Comparison of ENCODE assay signal across 8 mouse cellular contexts in genomic region chr8:89046226-89046625, GRCm38 (mm10). TPM values are rescaled to one million over a fixed set of nuclear protein-coding genes. Genes with fewer than 3 reads are reported as not detected.
DNase-seq lines count a peak whose midpoint lies in the region; ATAC-seq and TF ChIP-seq lines count a peak whose summit lies in the region.

No protein-coding gene starts in this region.

- no peak overlapping the region for H3K9ac ChIP-seq in hindbrain, postnatal 0 days (replicated peaks; ENCODE audit: low read length)
- no peak overlapping the region for H3K9ac ChIP-seq in liver, embryonic 12.5 days

- H3K27ac ChIP-seq in heart, embryonic 10.5 days, result peak overlapping the region; percentile 65
- no peak overlapping the region for H3K27ac ChIP-seq in hindbrain, postnatal 0 days
- H3K27ac ChIP-seq in liver, embryonic 12.5 days, result no peak overlapping the region

- peaks cover 41% of the 10 kb centered on the region for H3K4me1 ChIP-seq in heart, embryonic 10.5 days
- H3K4me1 ChIP-seq in hindbrain, postnatal 0 days (ENCODE audit: insufficient read depth, low read length), result no peaks in the 10 kb centered on the region
- peaks cover 7% of the 10 kb centered on the region; the same call in 1 of the 2 replicates for H3K4me1 ChIP-seq in liver, embryonic 12.5 days

- no peak for ATAC-seq in hindbrain, postnatal 0 days
- no peak for ATAC-seq in liver, embryonic 12.5 days
- ATAC-seq in megakaryocyte, adult 5-6 weeks (ENCODE audit: poor library complexity, severe bottlenecking), result no peak

- TF ChIP-seq CTCF in hindbrain, postnatal 0 days (IDR thresholded peaks at IDR 0.05; ENCODE audit: low read depth), result no peak

- H3K36me3 ChIP-seq in heart, embryonic 10.5 days, result no peaks in the 10 kb centered on the region
- no peaks in the 10 kb centered on the region for H3K36me3 ChIP-seq in hindbrain, postnatal 0 days (ENCODE audit: insufficient read depth, low read length)
- H3K36me3 ChIP-seq in liver, embryonic 12.5 days, result no peaks in the 10 kb centered on the region

- intact Hi-C loops in heart, postnatal 36 days (cut with DNase I), result no loop called here
- intact Hi-C loops in gastrocnemius, postnatal 14 days (cut with DNase I; ENCODE audit: low total_unique reads), result no loop called here
- intact Hi-C loops in left cerebral cortex, postnatal 36 days (cut with DNase I), result no loop called here

- H3K27me3 ChIP-seq in heart, embryonic 10.5 days (ENCODE audit: insufficient read depth, poor library complexity, severe bottlenecking), result peaks cover 61% of the 10 kb centered on the region
- H3K27me3 ChIP-seq in hindbrain, postnatal 0 days (ENCODE audit: insufficient read depth, low read length), result peaks cover 31% of the 10 kb centered on the region
- H3K27me3 ChIP-seq in liver, embryonic 12.5 days (replicated peaks), result peaks cover 94% of the 10 kb centered on the region

- peak overlapping the region; percentile 89 for H3K4me3 ChIP-seq in heart, embryonic 10.5 days
- H3K4me3 ChIP-seq in hindbrain, postnatal 0 days (ENCODE audit: low read length), result no peak overlapping the region; the same call in 1 of the 2 replicates
- peak overlapping the region; percentile 12 for H3K4me3 ChIP-seq in liver, embryonic 12.5 days

- WGBS in heart, embryonic 10.5 days, result 2% methylated on average over 13 of the region's 15 CpGs
- WGBS in hindbrain, postnatal 0 days, result 5% methylated on average over 14 of the region's 15 CpGs
- WGBS in liver, embryonic 12.5 days (ENCODE audit: insufficient replicate concordance), result 2% methylated on average over 15 of the region's 15 CpGs

- H3K4me2 ChIP-seq in hindbrain, postnatal 0 days (ENCODE audit: low read depth, low read length), result peak overlapping the region; percentile 72
- peak overlapping the region; percentile 65 for H3K4me2 ChIP-seq in liver, embryonic 12.5 days

- H3K9me3 ChIP-seq in heart, embryonic 10.5 days, result no peaks in the 10 kb centered on the region
- no peaks in the 10 kb centered on the region for H3K9me3 ChIP-seq in hindbrain, postnatal 0 days (ENCODE audit: low read length)
- H3K9me3 ChIP-seq in liver, embryonic 12.5 days (replicated peaks), result no peaks in the 10 kb centered on the region

- no peak for DNase-seq in heart, embryonic 10.5 days (ENCODE audit: low spot score)
- DNase-seq in heart, postnatal 36 days, result no peak
- peak; percentile 79 for DNase-seq in embryo, embryonic 10.5 days (ENCODE audit: low spot score)
- DNase-seq in hindbrain, postnatal 0 days (ENCODE audit: low spot score), result no peak
- DNase-seq in gastrocnemius, postnatal 14 days, result no peak
- no peak for DNase-seq in left cerebral cortex, postnatal 36 days (ENCODE audit: low spot score in 2 of 2)

RNA-seq across cellular contexts. Expression of gene Sall1, which starts 2.3 kb away (rescaled TPM):
- 5.9 and 6.9 TPM in 2 replicates for polyA plus RNA-seq in heart, embryonic 10.5 days (2016; fragmentation: Nextera tagmentation; extraction: Ambion mirVana)
- 1 to 10 TPM; 1.0 to 1.5 TPM for total RNA-seq in heart, postnatal 36 days (2021)
- total RNA-seq in hindbrain, postnatal 0 days (2014; rRNA removed), result 7.5 and 10.7 TPM in 2 replicates
- polyA plus RNA-seq in hindbrain, postnatal 0 days (2015; fragmentation: Nextera tagmentation; extraction: Ambion mirVana), result 3.3 and 3.6 TPM in 2 replicates
- polyA plus RNA-seq in liver, embryonic 12.5 days (2016; fragmentation: Nextera tagmentation; extraction: Ambion mirVana), result 1.4 and 1.6 TPM in 2 replicates
- total RNA-seq in megakaryocyte, adult 5-6 weeks (2015), result not detected in 2 replicates
- total RNA-seq in megakaryocyte, adult 5-6 weeks (2017), result not detected in 2 replicates
- total RNA-seq in gastrocnemius, postnatal 14 days (2021), result under 1 TPM in 1 of 2 experiments, not detected in 1; 0.08 TPM
- total RNA-seq in left cerebral cortex, postnatal 36 days (2021), result 10 to 100 TPM; 12.0 to 14.1 TPM
